In the genomic region with DNA sequence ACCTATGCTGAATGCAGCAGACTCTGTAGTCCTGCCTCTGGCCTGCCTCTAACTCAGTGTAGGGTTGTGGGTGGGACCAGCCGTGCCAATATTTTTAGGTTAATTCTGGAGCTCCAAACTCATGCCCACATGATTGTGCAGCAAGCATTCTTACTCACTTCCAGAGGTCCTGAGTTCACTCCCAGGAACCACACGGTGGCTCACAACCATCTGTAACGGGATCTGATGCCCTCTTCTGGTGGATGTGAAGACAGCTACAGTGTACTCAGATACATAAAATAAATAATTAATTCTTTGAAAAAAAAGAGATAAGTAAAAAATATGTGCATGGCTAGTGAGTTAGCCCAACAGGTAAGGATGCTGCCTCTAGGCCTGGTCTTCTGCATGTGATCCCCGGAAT, we compare ENCODE assay signal across 8 mouse cellular contexts. TPM values are rescaled to one million over a fixed set of nuclear protein-coding genes. Genes with fewer than 3 reads are reported as not detected.
DNase-seq lines count a peak whose midpoint lies in the region; ATAC-seq and TF ChIP-seq lines count a peak whose summit lies in the region.
"Had no signal": no experiment of that assay in that cellular context is flagged by ENCODE, and none has a peak within 500 bp of the region (broad histone marks: within the 10 kb centered on the region; RNA-seq: fewer than 3 reads in every experiment).

No protein-coding gene starts in this region.

- no peak for ATAC-seq in erythroid progenitor cell, adult 5-6 weeks (replicated peaks; ENCODE audit: low FRiP score, poor library complexity, severe bottlenecking)

- no peak overlapping the region for H3K4me3 ChIP-seq in layer of hippocampus, adult 2 months

- TF ChIP-seq CTCF in layer of hippocampus, adult 2 months (conservative IDR thresholded peaks at IDR 0.05) = peak; percentile 80

- no peak for DNase-seq in layer of hippocampus, adult 2 months (ENCODE audit: low spot score in 2 of 2)
- no peak for DNase-seq in layer of hippocampus, postnatal 10 days (ENCODE audit: low spot score in 2 of 2)
- DNase-seq in CD4-positive helper T cell, adult 2 months (ENCODE audit: low read depth, low spot score) = peak; percentile 52
- DNase-seq in R1 (ENCODE audit: low read depth, low spot score) = peak; percentile 74
- peak; percentile 34 for DNase-seq in kidney, postnatal 14 days
- DNase-seq in layer of hippocampus, adult 11-12 months (ENCODE audit: low spot score) = no peak

- H3K27ac ChIP-seq in layer of hippocampus, adult 2 months = no peak overlapping the region

RNA-seq across cellular contexts. Expression of gene Lcn12, which starts 2.8 kb away (rescaled TPM):
- total RNA-seq in layer of hippocampus, adult 2 months (2021) = not detected
- not detected for total RNA-seq in layer of hippocampus, postnatal 10 days (2021)
- total RNA-seq in erythroid progenitor cell, adult 5-6 weeks (2015; ENCODE audit: low replicate concordance) = not detected in 2 replicates
- not detected in 2 replicates for total RNA-seq in erythroid progenitor cell, adult 5-6 weeks (2017; ENCODE audit: low replicate concordance)
- total RNA-seq: megakaryocyte-erythroid progenitor cell, adult 5-6 weeks had no signal

RNA-seq across cellular contexts. Expression of gene Fbxw5, which starts 4.1 kb away (rescaled TPM):
- 100 to 1,000 TPM; 109 to 120 TPM for total RNA-seq in layer of hippocampus, adult 2 months (2021)
- total RNA-seq in layer of hippocampus, postnatal 10 days (2021) = 100 to 1,000 TPM; 132 to 140 TPM
- total RNA-seq in erythroid progenitor cell, adult 5-6 weeks (2015; ENCODE audit: low replicate concordance) = 10.1 and 13.0 TPM in 2 replicates
- 3.6 and 20.9 TPM in 2 replicates for total RNA-seq in erythroid progenitor cell, adult 5-6 weeks (2017; ENCODE audit: low replicate concordance)

RNA-seq across cellular contexts. Expression of gene C8g, which starts 5.1 kb away (rescaled TPM):
- 1 to 10 TPM in 1 of 2 experiments, under 1 TPM in 1; 0.97 to 1.5 TPM for total RNA-seq in layer of hippocampus, adult 2 months (2021)
- 1 to 10 TPM; 1.5 to 1.9 TPM for total RNA-seq in layer of hippocampus, postnatal 10 days (2021)
- not detected in 2 replicates for total RNA-seq in erythroid progenitor cell, adult 5-6 weeks (2015; ENCODE audit: low replicate concordance)
- total RNA-seq in erythroid progenitor cell, adult 5-6 weeks (2017; ENCODE audit: low replicate concordance) = 0.64 TPM in 1 of 2 replicates, not detected in the other

RNA-seq across cellular contexts. Expression of gene Ptgds, which starts 26.6 kb away (rescaled TPM):
- 100 to 1,000 TPM; 541 to 735 TPM for total RNA-seq in layer of hippocampus, adult 2 months (2021)
- total RNA-seq in layer of hippocampus, postnatal 10 days (2021) = 100 to 1,000 TPM; 257 to 743 TPM
- total RNA-seq in erythroid progenitor cell, adult 5-6 weeks (2015; ENCODE audit: low replicate concordance) = not detected in 2 replicates
- not detected in 2 replicates for total RNA-seq in erythroid progenitor cell, adult 5-6 weeks (2017; ENCODE audit: low replicate concordance)
- total RNA-seq: megakaryocyte-erythroid progenitor cell, adult 5-6 weeks had no signal

RNA-seq across cellular contexts. Expression of gene Paxx, which starts 35.6 kb away (rescaled TPM):
- total RNA-seq in layer of hippocampus, adult 2 months (2021) = 10 to 100 TPM; 55.7 to 62.1 TPM
- total RNA-seq in layer of hippocampus, postnatal 10 days (2021) = 10 to 100 TPM; 56.1 to 68.6 TPM
- total RNA-seq in erythroid progenitor cell, adult 5-6 weeks (2015; ENCODE audit: low replicate concordance) = 17.6 and 24.5 TPM in 2 replicates
- 5.3 TPM in 1 of 2 replicates, not detected in the other for total RNA-seq in erythroid progenitor cell, adult 5-6 weeks (2017; ENCODE audit: low replicate concordance)

Comparison
In these comparisons a context has a peak if more than half of its experiments do, and no peak if none do; other contexts are left out.
1. DNase-seq: peak in CD4-positive helper T cell, adult 2 months (single experiment), R1 (single experiment) and kidney, postnatal 14 days (single experiment); none in layer of hippocampus, adult 2 months (0 of 2), layer of hippocampus, postnatal 10 days (0 of 2) and layer of hippocampus, adult 11-12 months (single experiment).
2. RNA of gene Fbxw5, which starts 4.1 kb away (total RNA-seq): 132 to 140 TPM in layer of hippocampus, postnatal 10 days and 109 to 120 TPM in layer of hippocampus, adult 2 months; 3.6 to 20.9 TPM in erythroid progenitor cell, adult 5-6 weeks; every median in the first group is over 4 times any median in the second.